Mouse (Mus musculus): ENCODE measurements around the gene Cmtm3.
"Not testable (repeated sequence)": the region's sequence is repeated elsewhere in the genome, so short reads cannot be mapped to it uniquely, and the experiment has no call there.

Gene Cmtm3

DNA sequence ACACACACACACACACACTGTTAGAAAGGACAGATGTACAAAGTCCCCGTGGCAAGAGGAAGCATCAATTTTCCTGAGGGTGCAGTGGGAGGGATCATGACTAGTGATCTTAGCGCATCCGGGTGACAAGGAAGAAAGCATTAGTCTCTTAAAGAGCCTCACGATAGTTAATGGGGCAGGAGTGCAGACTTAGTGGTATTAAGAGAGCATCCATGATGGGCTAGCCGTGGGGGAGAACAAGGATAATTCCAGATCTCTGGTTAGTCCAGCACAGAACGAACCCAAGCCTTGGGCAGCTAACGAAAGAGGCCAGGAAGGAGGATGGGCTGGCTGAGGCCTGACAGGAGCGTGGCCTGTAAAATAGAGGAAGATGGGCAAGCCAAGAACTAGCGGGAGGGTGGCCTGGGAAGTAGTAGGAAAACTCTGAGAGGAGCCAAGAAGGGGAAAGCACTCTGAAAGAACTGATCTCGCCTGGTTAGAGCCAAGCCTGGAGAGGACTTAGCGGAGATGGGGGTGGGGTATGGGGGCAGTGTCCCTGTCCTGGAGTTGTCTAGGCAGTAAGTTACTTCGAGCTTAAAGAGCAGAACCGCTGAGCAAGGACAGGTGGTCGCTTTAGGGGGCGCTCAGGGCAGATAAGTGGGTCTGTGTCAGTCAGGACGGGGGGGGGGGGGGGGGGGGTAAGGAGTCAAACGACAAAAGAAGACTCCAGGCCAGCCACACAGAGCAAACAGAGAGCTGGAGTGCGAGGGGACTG, at the start of gene Cmtm3:
Gene Cmtm3 (plus strand): TSS at position 182 of the 754 bp plus-strand sequence.
- CTCF ChIA-PET = interaction anchor here (0.5 to 1.0 kb wide), 5 partner anchors 35 to 212 kb away, joined by 3 to 7 read pairs (median 4); partner anchors contain the start of gene Dync1li2

DNA sequence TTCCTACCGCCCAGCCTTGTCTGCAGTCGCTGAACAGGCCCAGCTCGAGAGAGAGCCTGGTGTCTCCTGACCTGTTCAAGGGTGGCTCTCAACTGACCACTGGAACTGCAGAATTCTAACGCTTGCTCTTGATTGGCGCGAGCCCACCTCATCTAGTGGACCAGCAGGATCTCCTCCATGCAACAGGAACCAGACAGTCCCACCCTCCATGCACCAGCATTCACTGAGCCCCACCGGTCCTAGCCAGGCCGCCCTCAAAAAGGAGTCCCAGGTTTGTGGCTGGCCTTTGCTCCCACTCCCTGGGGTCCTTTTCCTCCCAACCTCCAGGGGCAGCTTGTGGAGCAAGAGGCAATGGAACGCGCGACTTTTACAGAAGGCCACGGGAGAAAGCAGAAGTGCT, 46.1 kb upstream of the Cmtm3 start, which contains the start of gene Cmtm2a:
Gene Cmtm2a (minus strand): TSS at position 101 of the 400 bp plus-strand sequence.
- CTCF ChIA-PET = not testable (repeated sequence)

DNA sequence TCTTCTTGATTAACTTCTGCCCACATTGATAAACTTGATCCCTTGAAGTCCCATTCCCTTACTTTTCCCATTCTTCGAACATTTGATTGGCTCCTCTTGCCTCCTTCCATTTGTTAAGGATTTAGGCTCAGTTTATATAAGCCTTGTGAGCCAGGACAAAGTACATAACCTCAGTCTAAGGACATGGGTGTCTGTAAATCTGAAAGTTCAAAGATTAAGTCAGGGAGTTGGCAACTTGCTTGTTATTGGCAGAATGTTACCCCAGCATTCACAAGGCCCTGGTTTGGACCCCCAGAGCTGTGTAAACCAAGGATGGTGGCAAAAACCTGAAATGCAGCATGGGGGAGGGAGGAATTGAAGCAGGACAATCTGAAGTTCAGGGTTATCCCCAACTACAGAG, 44.8 kb upstream of the Cmtm3 start:
- CTCF ChIA-PET = no interaction called here

DNA sequence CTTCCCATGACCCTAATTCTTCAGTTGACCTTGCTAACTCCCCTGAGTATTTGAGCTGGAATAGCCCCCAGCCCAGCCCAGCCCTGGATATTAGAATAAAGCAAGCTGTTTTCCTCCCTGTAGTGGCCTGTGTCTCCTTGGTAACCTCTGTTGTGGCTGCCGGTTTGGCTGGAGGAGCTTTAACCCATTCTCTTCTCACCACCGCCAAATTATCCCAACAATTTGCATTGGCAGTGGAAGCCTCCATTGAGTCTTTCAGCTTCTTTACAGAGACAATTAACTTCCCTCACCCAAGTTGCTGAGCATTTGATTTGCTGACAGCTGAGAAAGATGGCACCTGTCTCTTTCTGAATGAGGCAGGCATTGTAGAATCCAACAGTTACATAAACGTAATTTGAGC, 37.6 kb upstream of the Cmtm3 start:
- CTCF ChIA-PET = not testable (repeated sequence)

DNA sequence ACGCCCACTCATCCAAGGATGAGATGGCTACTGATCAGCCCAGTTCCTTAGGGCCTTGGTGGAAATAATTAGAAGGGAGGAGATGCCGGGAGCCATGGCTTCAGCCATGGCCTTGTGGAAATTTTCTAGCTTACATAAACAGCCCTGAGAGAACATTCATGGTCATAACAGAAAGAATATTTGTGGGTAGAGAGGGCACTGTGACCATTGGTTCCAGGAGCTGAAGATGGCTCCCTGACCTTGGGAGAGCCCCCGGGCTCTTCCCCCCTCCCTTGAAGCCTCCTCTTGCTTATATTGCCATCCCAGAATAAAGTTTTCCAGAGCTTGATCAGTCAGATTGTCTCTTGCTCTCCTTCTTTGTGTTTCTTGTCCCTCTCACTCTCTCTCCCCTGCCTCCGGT, 36.7 kb upstream of the Cmtm3 start:
- CTCF ChIA-PET = not testable (repeated sequence)

DNA sequence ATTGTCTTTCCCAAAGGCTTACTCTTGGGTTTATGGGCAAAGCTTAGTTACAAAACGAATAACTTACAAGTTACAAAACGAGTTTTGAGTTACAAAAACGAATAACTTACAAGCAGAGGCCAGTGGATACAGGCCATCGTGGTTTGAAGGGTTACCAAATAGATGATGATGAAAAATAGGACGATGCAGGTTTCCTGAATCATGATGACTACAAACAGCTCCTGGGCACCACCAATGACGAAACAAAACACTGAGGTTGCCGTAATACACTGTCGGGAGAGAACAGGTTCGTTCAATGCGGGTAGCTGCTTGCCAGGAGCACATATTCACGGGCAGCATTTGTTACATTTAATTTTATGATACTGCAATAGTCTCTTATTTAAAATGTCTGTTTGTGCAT, 34.2 kb upstream of the Cmtm3 start:
- CTCF ChIA-PET = no interaction called here

DNA sequence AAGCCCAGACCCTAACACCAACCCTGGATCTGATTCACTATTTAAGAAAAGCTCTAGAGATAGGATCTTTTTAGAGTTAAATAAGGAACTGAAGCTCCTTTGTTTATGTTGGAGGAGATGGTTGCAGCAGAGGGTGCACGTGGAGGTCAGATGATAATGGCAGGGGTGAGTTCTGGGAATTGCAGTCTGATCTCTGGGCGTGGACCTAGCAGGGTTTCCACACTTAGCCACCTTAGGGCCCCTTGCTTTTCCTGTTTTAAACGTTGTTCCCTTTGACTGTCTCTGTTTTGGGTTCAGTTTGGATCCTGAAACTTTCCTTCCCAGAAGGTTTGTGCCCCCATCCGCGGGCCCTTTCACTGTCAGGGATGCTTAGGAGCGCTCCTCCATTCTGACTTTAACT, 30.9 kb upstream of the Cmtm3 start:
- CTCF ChIA-PET = not testable (repeated sequence)

DNA sequence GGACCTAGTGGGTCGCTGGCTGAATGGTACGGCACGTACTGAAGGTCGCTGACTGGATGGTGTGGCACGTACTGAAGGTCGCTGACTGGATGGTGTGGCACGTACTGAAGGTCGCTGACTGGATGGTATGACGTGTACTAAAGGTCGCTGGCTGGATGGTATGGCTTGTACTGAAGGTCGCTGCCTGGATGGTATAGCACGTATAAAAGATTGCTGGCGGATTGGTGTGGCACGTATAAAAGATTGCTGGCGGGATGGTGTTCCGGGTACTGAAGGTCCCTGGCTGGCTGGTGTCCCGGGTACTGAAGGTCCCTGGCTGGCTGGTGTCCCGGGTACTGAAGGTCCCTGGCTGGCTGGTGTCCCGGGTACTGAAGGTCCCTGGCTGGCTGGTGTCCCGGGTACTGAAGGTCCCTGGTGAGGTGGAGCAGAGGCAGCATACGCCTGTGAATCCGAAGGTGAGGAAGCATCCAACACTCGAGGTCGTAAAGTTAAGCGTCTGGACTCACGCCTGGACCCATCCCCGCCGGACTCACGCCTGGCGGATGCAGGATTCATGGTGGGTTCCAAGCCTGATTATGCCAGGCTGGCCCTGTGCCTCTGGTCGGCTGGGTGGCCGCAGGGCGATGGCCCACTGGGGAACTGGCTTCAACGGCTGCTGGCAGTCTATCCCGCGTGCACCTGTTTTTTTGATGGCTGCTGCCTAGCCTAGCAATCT, 29.6 kb upstream of the Cmtm3 start, which contains the start of the genes Gm45711 and Cmtm1:
Gene Gm45711 (minus strand): TSS at position 641 of the 715 bp plus-strand sequence.
Gene Cmtm1 (minus strand): TSS at position 705 of the 715 bp plus-strand sequence.
- CTCF ChIA-PET = interaction anchor here (0.7 kb wide), 1 partner anchor 24 kb away, joined by 3 read pairs; no protein-coding TSS in a partner anchor

DNA sequence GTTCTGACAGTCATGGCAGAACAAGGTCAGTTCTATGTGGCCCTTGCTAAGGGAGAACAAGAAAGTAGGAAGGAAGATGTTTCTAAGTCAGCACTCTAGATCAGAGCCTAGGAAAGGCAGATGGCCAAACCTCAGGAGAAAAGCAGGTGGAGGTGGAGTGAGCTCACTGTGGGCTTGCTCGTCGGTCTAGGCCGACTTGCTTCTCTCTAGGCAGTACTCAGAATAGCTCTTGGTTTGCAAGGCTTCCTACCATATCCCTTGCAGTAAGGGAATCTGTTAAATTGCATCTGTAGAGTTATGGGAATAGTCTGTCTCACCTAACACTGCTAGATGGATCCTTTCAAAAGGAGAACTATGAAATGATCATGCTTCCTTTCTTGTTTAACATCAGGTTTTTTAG, 27.2 kb upstream of the Cmtm3 start:
- CTCF ChIA-PET = interaction anchor here (0.5 to 0.7 kb wide), 2 partner anchors 145 to 901 kb away, joined by 3 to 7 read pairs; no protein-coding TSS in a partner anchor

DNA sequence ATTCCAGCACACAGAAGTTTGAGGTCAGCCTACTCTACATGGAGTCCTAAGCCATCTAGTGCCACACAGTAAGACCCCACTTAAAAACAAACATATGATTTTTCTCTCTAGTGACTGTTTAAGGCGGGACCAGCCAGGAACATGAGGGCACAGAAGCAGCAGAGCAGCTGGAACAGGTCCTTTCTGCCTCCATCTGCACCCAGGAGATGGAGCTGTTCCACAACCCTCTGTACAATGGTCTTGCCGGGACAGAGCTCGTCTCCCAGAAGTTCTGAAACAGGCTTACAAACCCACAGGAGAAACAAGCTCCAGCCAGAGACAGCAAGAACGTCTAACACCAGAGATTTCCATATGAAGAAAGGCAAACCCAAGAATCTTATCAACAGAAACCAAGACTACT, 25.9 kb upstream of the Cmtm3 start:
- CTCF ChIA-PET = interaction anchor here (0.7 kb wide), 1 partner anchor 191 kb away, joined by 3 read pairs; no protein-coding TSS in a partner anchor

DNA sequence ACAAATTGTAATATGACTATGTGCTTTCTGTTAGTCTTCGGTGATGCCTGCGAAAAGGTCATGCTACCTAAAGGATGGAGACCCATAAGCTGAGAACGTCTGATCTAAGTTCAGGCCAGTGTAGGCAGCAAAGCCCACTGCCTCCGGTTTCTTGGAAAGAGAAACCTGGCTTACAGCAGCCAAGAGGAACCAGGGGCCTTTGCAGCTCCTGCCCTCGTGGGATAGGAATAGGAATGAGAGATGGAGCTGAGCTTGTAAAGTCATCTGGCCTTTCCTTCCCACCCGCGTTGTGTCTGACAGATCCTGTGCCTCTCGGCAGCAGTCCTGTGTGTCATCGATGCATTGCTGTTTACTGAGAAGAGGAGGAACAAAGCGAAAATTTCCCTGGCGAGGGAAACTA, 17.9 kb upstream of the Cmtm3 start, which contains the start of gene Gm11020:
Gene Gm11020 (plus strand): TSS at position 301 of the 400 bp plus-strand sequence.
- CTCF ChIA-PET = interaction anchor here (0.7 kb wide), 1 partner anchor 73 kb away, joined by 3 read pairs; the partner anchor contains the start of gene Tk2

DNA sequence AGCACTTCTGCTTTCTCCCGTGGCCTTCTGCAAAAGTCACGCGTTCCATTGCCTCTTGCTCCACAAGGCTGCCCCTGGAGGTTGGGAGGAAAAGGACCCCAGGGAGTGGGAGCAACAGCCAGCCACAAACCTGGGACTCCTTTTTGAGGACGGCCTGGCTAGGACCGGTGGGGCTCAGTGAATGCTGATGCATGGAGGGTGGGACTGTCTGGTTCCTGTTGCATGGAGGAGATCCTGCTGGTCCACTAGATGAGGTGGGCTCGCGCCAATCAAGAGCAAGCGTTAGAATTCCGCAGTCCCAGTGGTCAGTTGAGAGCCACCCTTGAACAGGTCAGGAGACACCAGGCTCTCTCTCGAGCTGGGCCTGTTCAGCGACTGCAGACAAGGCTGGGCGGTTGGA, 17.3 kb upstream of the Cmtm3 start, which contains the start of gene Cmtm2b:
Gene Cmtm2b (plus strand): TSS at position 301 of the 400 bp plus-strand sequence.
- CTCF ChIA-PET = not testable (repeated sequence)

DNA sequence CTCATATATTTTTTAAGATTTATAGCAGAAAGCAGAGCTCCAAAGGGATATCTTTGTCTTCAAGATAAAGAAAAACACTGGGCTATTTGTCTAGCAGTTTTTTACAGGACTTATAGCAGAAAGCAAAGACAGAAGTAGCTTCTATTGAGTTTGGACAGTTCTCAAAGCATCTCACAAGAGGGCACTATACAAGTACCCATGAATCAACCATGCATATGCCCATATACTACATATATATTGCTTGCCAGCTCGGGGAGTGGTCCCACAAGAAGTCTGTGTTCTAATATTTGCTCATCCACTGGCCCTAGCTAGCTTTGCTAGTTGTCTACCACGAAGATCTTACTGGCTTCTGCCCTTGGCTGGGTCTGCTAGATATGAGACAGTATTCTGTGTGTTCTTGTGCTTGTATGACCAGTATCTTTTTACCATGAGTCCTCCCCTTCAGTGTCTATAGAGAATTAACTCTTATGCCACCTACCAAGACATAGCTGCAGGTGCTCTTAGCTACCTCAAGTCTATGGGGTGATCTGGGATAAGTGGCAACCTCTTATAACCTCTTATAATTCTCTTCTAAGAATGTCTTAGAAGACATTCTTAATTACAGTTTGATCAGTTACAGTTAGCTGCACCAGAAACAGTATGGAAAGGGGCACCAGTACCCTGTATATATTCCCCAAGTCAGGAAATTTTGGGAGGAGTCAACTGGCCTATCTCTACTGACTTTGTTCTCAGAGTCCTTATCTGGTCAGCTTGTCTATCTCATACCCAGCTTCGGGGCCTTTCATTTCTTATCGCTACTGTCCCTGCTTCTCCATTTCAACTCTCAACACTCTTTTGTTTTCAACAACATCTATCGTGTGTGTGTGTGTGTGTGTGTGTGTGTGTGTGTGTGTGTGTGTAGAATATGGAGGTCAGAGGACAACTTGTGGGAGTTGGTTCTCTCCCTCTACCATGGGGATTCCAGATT, 6.3 kb upstream of the Cmtm3 start:
- CTCF ChIA-PET = no interaction called here

DNA sequence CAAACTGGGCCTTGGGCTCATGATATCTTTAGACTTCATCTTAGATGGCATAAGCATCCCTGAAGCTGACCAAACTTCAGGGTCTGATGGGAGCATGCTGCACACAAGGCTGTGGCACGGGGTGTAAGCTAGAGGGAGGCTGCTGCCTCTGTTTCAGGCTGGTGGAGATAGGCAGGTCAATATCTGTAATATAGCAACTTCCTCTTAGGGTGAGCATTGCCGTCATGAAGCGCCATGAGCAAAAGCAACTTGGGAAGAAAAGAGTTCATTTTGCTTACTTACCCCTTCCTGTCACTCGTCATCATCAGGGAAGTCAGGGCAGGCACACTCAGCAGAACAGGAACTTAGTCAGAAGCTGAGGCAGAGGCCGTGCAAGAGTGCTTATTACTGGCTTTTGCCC, 5.4 kb upstream of the Cmtm3 start:
- CTCF ChIA-PET = interaction anchor here (0.6 kb wide), 1 partner anchor 24 kb away, joined by 3 read pairs; the partner anchor contains the start of genes Cmtm1 and Gm45711

DNA sequence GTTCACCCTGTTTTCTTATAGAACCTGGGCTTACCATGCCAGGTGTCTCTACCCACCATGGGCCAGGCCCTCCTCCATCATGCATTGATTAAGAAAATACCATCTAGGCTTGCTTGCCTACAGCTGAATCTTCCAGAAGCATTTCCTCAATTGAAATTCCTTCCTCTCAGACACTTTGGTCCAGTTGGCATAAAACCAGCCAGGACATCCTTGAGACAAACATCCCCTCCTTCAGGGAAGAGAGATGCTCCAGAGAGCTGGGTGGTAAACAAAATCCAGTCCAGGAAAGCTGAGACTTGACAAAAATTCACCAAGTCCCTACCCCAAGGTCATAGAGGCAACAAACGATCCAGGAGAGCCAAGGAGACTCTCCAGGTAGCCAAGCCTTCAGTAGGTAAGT, 5.0 kb upstream of the Cmtm3 start:
- CTCF ChIA-PET = interaction anchor here (0.6 kb wide), 1 partner anchor 24 kb away, joined by 3 read pairs; the partner anchor contains the start of genes Cmtm1 and Gm45711

DNA sequence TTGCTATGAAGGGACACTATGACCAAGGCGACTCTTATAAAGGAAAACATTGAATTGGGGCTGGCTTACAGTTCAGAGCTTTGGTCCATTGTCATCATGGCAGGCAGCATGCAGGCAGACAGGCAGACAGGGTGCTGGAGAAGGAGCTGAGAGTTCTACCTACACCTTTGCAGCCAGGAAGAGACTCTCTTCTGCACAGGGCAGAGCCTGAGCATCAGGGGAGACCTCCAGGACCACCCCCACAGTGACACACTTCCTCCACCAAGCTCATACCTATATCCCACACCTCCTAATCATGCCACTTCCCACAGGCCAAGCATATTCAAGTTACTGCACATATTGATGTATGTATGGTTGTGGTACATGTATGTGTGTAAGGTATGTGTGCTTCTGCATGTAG, 2.4 kb upstream of the Cmtm3 start:
- CTCF ChIA-PET = no interaction called here

DNA sequence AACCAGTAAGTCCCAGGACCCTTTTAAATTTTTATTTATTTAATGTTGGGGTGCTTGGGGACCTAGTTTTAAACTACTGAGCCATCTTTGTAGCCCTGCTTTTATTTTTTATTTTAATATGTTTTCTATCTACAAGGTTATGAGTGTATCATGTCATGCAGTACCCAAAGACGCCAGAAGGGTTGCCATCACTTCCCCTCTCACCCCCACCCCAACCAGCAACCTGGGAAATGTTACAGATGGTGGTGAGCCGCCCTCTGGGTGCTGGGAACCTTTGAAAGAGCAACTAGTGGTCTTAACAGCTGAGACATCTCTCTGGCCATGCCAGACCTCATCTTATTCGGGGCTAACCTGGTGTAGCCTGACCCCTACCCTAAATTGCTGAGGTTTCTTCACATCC, 1.3 kb upstream of the Cmtm3 start:
- CTCF ChIA-PET = no interaction called here

DNA sequence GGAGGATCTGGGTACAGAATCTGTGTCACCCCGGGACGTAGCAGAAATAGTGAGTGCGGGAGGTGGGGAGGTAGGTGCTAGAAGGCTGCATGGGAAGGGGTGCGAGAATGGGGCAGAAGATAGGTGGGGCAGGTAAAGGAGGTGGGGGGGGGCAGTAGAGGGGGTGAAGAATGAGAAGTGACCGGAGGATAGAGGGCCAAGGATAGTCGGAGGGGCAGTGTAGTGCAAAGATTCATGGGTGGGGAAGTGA, 698 bp downstream of the Cmtm3 start:
- CTCF ChIA-PET = interaction anchor here (0.7 to 1.0 kb wide), 2 partner anchors 179 to 212 kb away, joined by 3 to 7 read pairs; no protein-coding TSS in a partner anchor

DNA sequence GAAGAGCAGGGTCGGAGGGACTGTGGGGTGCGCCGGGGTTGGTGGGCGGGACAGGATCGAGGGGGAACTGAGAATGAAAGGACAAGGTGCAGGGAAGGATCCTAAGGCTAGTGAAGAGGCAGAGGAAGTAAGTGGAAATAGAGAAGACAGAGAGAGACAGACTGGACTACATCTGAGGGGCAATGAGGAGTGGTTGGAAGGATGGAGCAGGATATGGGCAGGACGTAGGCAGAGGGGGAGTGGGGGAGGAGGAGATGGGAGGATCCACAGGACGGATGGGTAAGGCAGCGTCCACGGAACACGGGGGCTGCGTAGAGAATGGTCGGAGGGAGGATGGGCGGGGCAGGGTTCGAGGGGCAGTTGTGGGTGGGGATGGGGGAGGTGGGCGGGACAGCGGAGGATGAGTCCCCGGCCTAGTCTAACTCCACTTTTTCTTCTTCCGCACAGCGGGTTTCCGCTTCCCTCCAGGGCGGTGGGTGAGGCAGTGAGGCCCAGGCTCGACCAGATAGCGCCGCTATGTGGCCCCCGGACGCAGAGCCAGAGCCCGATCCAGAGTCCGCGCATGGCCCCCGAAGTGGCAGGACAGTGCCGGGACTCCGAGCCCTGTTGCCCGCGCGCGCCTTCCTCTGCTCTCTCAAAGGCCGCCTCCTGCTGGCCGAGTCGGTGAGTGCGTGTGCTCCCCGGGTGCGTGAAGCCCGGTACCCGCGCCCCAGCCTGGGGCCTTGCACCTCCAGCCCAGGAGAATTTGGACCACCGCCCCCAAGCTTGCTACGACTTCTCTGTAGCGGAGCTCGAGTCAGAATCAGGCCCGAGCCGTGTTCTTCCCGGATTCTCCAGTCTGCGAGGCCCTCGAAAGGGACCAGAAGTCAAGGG, 1.3 kb downstream of the Cmtm3 start:
- CTCF ChIA-PET = interaction anchor here (0.7 to 1.0 kb wide), 2 partner anchors 179 to 213 kb away, joined by 3 to 7 read pairs; no protein-coding TSS in a partner anchor

DNA sequence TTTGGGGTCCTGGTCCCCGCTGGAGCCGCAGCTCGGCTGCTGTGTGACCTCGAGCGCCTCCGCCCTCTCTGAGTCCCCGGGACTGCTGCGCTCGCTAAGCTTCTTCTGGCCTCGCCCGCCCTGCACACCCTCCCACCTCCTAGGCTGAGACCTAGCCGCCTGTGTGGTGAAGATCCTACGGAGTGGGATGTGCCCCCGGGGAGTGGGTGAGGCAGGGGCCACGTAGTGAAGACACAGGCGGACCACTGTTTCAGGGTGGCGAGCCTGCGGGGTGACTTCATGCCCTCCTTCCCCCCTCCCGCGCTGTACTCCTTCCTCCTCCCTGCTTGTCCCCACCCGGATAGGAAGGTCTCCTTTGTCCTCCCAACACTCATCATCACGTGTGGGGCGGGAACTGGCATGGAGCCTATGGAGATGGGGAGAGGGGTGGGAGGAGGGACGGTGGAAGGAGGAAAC, 1.9 kb downstream of the Cmtm3 start:
- CTCF ChIA-PET = no interaction called here

Data from spleen, embryonic (tissue).